Mouse (Mus musculus) layer of hippocampus, postnatal 10 days (tissue): ENCODE data around the gene Mllt11. TPM values are rescaled to one million over a fixed set of nuclear protein-coding genes. Genes with fewer than 3 reads are reported as not detected.

ENCODE experiments used
- DNase-seq, 2 experiments: peaks; one replicate each; pipeline ENCODE4 v3.0.0; 2021; ENCODE audit warnings: low spot score in 2 of 2
- total RNA-seq, 2 experiments: library from RNA; stranded (reverse); gene quantifications; 2 replicates each; pipeline ENCODE4 v1.2.3; 2021

Mllt11 gene
- total RNA-seq, 2 experiments from 2014 or later: 621 to 626 TPM

GRCm38 (mm10) chr3:95246465-95247231 is 14.7 kb upstream of the Mllt11 start:
- DNase-seq: peak; percentile 50 to 55

- no peak for DNase-seq
Observed at GRCm38 (mm10) chr3:95243086-95243485, 11.1 kb upstream of the Mllt11 start.

GRCm38 (mm10) chr3:95241498-95241897 is 9.5 kb upstream of the Mllt11 start, which contains the start of gene Gm128:
Gm128 (minus strand) TSS chr3:95241598.
- DNase-seq: no peak

- DNase-seq: no peak
Observed at GRCm38 (mm10) chr3:95240900-95241299, 8.9 kb upstream of the Mllt11 start.

- no peak for DNase-seq
Observed at GRCm38 (mm10) chr3:95239971-95240370, 8.0 kb upstream of the Mllt11 start.

- no peak for DNase-seq
Observed at GRCm38 (mm10) chr3:95239022-95239421, 7.1 kb upstream of the Mllt11 start.

- DNase-seq: no peak
Observed at GRCm38 (mm10) chr3:95237541-95238099, 5.6 kb upstream of the Mllt11 start.

- no peak for DNase-seq
Observed at GRCm38 (mm10) chr3:95235386-95236301, 3.7 kb upstream of the Mllt11 start.

- no peak for DNase-seq
Observed at GRCm38 (mm10) chr3:95233303-95233980, 1.5 kb upstream of the Mllt11 start.

- DNase-seq: no peak
Observed at GRCm38 (mm10) chr3:95232771-95233170, 800 bp upstream of the Mllt11 start.

- DNase-seq: no peak
Observed at GRCm38 (mm10) chr3:95230495-95231297, 1.3 kb downstream of the Mllt11 start.

GRCm38 (mm10) chr3:95229781-95230494 is 2.0 kb downstream of the Mllt11 start:
- DNase-seq: peak; percentile 68 to 70

- DNase-seq: peak; percentile 70 to 74
Observed at GRCm38 (mm10) chr3:95228894-95229780, 2.8 kb downstream of the Mllt11 start.

GRCm38 (mm10) chr3:95228148-95228893 is 3.6 kb downstream of the Mllt11 start, which contains the start of gene Cdc42se1:
Cdc42se1 (plus strand) TSS chr3:95228732.
- peak; percentile 88 to 91 for DNase-seq

- no peak for DNase-seq
Observed at GRCm38 (mm10) chr3:95227214-95227613, 4.8 kb downstream of the Mllt11 start.

GRCm38 (mm10) chr3:95224295-95224694 is 7.7 kb downstream of the Mllt11 start:
- no peak for DNase-seq

- DNase-seq: no peak
Observed at GRCm38 (mm10) chr3:95223041-95223440, 8.9 kb downstream of the Mllt11 start.
